Mouse (Mus musculus): ENCODE results near the gene Gm12830. TPM values are rescaled to one million over a fixed set of nuclear protein-coding genes. Genes with fewer than 3 reads are reported as not detected.

The Gm12830 gene
- polyA plus RNA-seq, 1 experiment = not detected

DNA sequence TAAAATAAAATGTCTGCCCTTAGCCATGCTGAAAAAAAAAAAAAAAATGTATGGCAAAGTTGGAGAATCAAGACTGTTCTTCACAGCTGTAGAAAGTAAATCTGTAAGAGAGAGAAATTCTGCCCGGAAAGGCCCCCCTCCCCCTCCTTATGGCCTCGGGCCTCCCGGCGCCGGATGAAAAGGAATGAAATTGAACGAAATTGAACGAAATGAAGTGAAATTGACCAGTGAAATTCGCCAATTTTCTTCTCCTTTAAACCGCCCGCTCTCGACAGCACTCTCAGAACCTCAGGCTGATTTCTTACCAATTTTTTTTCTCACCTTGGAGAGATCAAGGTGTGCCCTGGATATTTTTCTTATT lies 81.9 kb downstream of the Gm12830 start:
- Histone ChIP-seq H3K27me3 (ENCODE audit: control insufficient read depth, insufficient read depth, insufficient read length) (peaks cover 26% of the 10 kb centered on the region), H3ac (ENCODE audit: control insufficient read depth, insufficient read length, low read depth) (no peak overlapping the region), H3K36me3 (ENCODE audit: control insufficient read depth, insufficient read depth) (no peaks in the 10 kb centered on the region), H3K4me3 (ENCODE audit: insufficient read depth, poor library complexity, severe bottlenecking) (no peak overlapping the region), H3K79me3 (ENCODE audit: low read depth) (no peaks in the 10 kb centered on the region), H3K79me2 (ENCODE audit: control insufficient read depth, insufficient read depth) (no peaks in the 10 kb centered on the region)
- TF ChIP-seq FOSL1 (IDR thresholded peaks at IDR 0.05; ENCODE audit: insufficient read depth, low read length, poor library complexity, severe bottlenecking) (no peak), MYOG (IDR thresholded peaks at IDR 0.05; ENCODE audit: control insufficient read depth, extremely low read depth, insufficient read length) (no peak), USF1 (IDR thresholded peaks at IDR 0.05; ENCODE audit: low read depth) (no peak), MYOD1 (IDR thresholded peaks at IDR 0.05; ENCODE audit: control insufficient read depth, insufficient read length, low read depth) (no peak), CTCF (IDR thresholded peaks at IDR 0.05; ENCODE audit: control insufficient read depth, insufficient read depth, insufficient read length) (no peak), MAX (IDR thresholded peaks at IDR 0.05) (no peak), CEBPB (IDR thresholded peaks at IDR 0.05; ENCODE audit: low read depth) (no peak)

- Histone ChIP-seq H3ac (ENCODE audit: control insufficient read depth, insufficient read length, low read depth) (no peak overlapping the region), H3K79me3 (ENCODE audit: low read depth) (no peaks in the 10 kb centered on the region), H3K79me2 (ENCODE audit: control insufficient read depth, insufficient read depth) (no peaks in the 10 kb centered on the region), H3K27me3 (ENCODE audit: control insufficient read depth, insufficient read depth, insufficient read length) (peaks cover 14% of the 10 kb centered on the region), H3K4me3 (ENCODE audit: insufficient read depth, poor library complexity, severe bottlenecking) (no peak overlapping the region), H3K36me3 (ENCODE audit: control insufficient read depth, insufficient read depth) (no peaks in the 10 kb centered on the region)
- TF ChIP-seq USF1 (IDR thresholded peaks at IDR 0.05; ENCODE audit: low read depth) (no peak), MAX (IDR thresholded peaks at IDR 0.05) (no peak), CEBPB (IDR thresholded peaks at IDR 0.05; ENCODE audit: low read depth) (no peak)
These were observed 84.0 kb downstream of the Gm12830 start for GRCm38 (mm10) chr4:114905501-114905900.

Other genes starting within 250 kb of the Gm12830 start
- gene Foxd2, start 87.2 kb downstream of the Gm12830 start, polyA plus RNA-seq (2012; fragmentation: generic; extraction: Trizol) = 0.57 TPM
- not detected for gene Foxe3, start 104.3 kb downstream of the Gm12830 start, polyA plus RNA-seq (2012; fragmentation: generic; extraction: Trizol)
- 28.6 TPM for gene Cmpk1, start 165.5 kb downstream of the Gm12830 start, polyA plus RNA-seq (2012; fragmentation: generic; extraction: Trizol)
- gene Stil, start 178.4 kb downstream of the Gm12830 start, polyA plus RNA-seq (2012; fragmentation: generic; extraction: Trizol) = 3.5 TPM
- gene Tal1, start 234.7 kb downstream of the Gm12830 start, polyA plus RNA-seq (2012; fragmentation: generic; extraction: Trizol) = 0.04 TPM

Data from C2C12 (cell line).